Mouse (Mus musculus) left cerebral cortex, postnatal 10 days (tissue): ENCODE measurements at regions not wholly inside any gene's neighbourhood (a gene's known extent, or its start where the extent isn't known, plus 50 kb on each side); places are given as distances from the start of the nearest gene placed in this dataset. TPM values are rescaled to one million over a fixed set of nuclear protein-coding genes. Genes with fewer than 3 reads are reported as not detected.

Experiments
- DNase-seq, 2 experiments: peaks; one replicate each; pipeline ENCODE4 v3.0.0; 2021 to 2022; ENCODE audit warnings: low spot score in 2 of 2, mixed read lengths in 1 of 2; ENCODE audit errors: extremely low spot score in 1 of 2
- intact Hi-C: fragments of 180-260 bp; cut with DNase I; formaldehyde crosslinking; loops from one replicate; pipeline ENCODE4 v1.15.1; 2025
- microRNA-seq: library from miRNA; unstranded; fragments of <30 nt; microRNA quantifications from one replicate; pipeline ENCODE4 v1.2.0, GENCODE M21; 2022

GRCm38 (mm10) chr1:96315721-96316120 lies 556.2 kb downstream of the Slco4c1 start:
- intact Hi-C loops, result no loop called here
- no peak for DNase-seq

- intact Hi-C loops, result no loop called here
- DNase-seq, result peak in 1 of 2 experiments; percentile 54
Measured at GRCm38 (mm10) chr1:96301238-96301637, 570.7 kb downstream of the Slco4c1 start.

GRCm38 (mm10) chr1:96278046-96278576 lies 593.9 kb downstream of the Slco4c1 start:
- intact Hi-C loops, result no loop called here
- DNase-seq, result no peak

- DNase-seq, result no peak
Measured at GRCm38 (mm10) chr1:96276646-96277045, 595.3 kb downstream of the Slco4c1 start.

More at GRCm38 (mm10) chr1:96276646-96277045, 595.3 kb downstream of the Slco4c1 start:
- intact Hi-C loops, result no loop called here

Small RNA genes in the stretch of these regions (microRNA-seq; reads per million reads assigned to microRNA genes)
- gene Gm22917, result not detected
